Mouse (Mus musculus) midbrain, embryonic 14.5 days (tissue): ENCODE results near the gene Hdac4. TPM values are rescaled to one million over a fixed set of nuclear protein-coding genes. Genes with fewer than 3 reads are reported as not detected.

ENCODE experiments used
- ATAC-seq: fragments of 200-750 bp; cut with Nextera tagmentation; 2 replicates; pipeline ENCODE4 v1.8.0; 2017; ENCODE audit warnings: moderate number of reproducible peaks, moderate library complexity; ENCODE audit not compliant: low FRiP score, low TSS enrichment
- DNase-seq: peaks from one replicate; pipeline ENCODE4 v3.0.0-alpha.2; 2015
- H3K27ac ChIP-seq: fragments of 300-500 bp; sonication (generic); replicated peaks from 2 replicates; pipeline ENCODE4 v1.5.1; 2014; ENCODE audit warnings: mild to moderate bottlenecking, low read depth, low read length, moderate library complexity
- H3K27me3 ChIP-seq: fragments of 300-500 bp; sonication (generic); 2 replicates; pipeline ENCODE4 v1.6.1; 2014; ENCODE audit warnings: low read length, control low read depth, mixed read lengths; ENCODE audit not compliant: control insufficient read depth, insufficient read depth
- H3K36me3 ChIP-seq: fragments of 300-500 bp; sonication (generic); 2 replicates; pipeline ENCODE4 v1.6.1; 2014; ENCODE audit warnings: low read length, control low read depth; ENCODE audit not compliant: control insufficient read depth, insufficient read depth
- H3K4me1 ChIP-seq: fragments of 300-500 bp; sonication (generic); 2 replicates; pipeline ENCODE4 v1.6.1; 2014; ENCODE audit warnings: mild to moderate bottlenecking, antibody characterized with exemption, low read length, control low read depth; ENCODE audit not compliant: control insufficient read depth, insufficient read depth
- H3K4me2 ChIP-seq: fragments of 300-500 bp; sonication (generic); 2 replicates; pipeline ENCODE4 v1.6.1; 2014; ENCODE audit warnings: mild to moderate bottlenecking, low read length, moderate library complexity
- H3K4me3 ChIP-seq: fragments of 300-500 bp; sonication (generic); replicated peaks from 2 replicates; pipeline ENCODE4 v1.5.1; 2014; ENCODE audit warnings: low read depth, low read length
- H3K9ac ChIP-seq: fragments of 300-500 bp; sonication (generic); replicated peaks from 2 replicates; pipeline ENCODE4 v1.6.1; 2014; ENCODE audit warnings: mild to moderate bottlenecking, low read length, moderate library complexity
- H3K9me3 ChIP-seq: fragments of 300-500 bp; sonication (generic); 2 replicates; pipeline ENCODE4 v1.6.1; 2016; ENCODE audit warnings: low read length, control low read depth, mixed read lengths; ENCODE audit not compliant: control insufficient read depth
- WGBS: fragments of 180-500 bp; shearing (Covaris S2); extraction: QIAGEN DNeasy Blood & Tissue Kit; methylation state at CpG from one replicate; pipeline ENCODE4 v1.1.7; 2014; 5-methylcytosine and 5-hydroxymethylcytosine counted together
- polyA plus RNA-seq: library from polyadenylated mRNA; unstranded; fragments of >200 nt; fragmentation: Nextera tagmentation; extraction: Ambion mirVana; gene quantifications from 2 replicates; pipeline ENCODE4 v1.2.1, GENCODE M21; 2014

The Hdac4 gene
- polyA plus RNA-seq, 1 experiment from 2014 or later: 27.0 TPM

DNA sequence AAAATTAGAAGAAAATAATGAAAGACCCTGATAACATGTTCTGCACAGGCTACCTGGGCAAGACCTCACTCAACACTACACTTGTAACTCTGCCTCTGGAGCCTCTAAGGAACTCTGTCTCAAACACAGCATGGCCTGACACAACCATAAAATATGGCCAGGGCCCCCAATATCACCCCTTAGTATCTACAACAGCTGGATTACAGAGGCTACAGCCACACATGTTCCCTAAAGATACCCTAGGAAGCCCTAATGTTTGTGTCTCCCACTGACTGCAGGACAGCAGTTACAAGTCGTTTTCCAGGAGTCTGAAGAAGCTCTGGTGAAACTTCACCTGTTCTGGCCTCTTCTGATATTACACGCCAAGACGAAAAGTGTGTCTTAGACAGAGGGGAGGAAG lies 65.7 kb downstream of the Hdac4 start:
- Histone ChIP-seq H3K9me3 (no peaks in the 10 kb centered on the region), H3K27me3 (no peaks in the 10 kb centered on the region), H3K4me2 (no peak overlapping the region), H3K4me3 (no peak overlapping the region), H3K9ac (no peak overlapping the region), H3K27ac (no peak overlapping the region), H3K36me3 (no peaks in the 10 kb centered on the region), H3K4me1 (no peaks in the 10 kb centered on the region)
- ATAC-seq: no peak
- DNase-seq: no peak
- WGBS: 91% methylated on average over 3 of the region's 3 CpGs

DNA sequence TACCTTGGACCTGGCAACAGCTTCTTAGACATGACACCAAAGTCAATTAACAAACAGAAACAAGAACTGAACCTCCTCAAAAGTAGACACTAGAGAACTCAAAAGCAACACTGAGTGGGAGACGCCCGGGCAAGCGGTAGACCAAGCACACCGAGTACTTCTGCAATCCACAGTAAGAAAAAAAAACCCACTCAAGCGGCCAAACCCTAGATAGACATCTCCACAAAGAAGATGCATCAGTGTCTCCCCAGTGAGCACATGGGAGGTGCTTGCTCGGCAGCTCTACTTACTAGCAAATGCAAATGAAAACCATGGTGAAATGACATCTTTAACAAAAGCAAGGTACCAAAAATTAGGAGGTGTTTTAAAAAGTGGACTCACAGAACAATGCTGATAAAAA lies 67.7 kb downstream of the Hdac4 start:
- DNase-seq (no peak), ATAC-seq (no peak)
- Histone ChIP-seq H3K4me2 (no peak overlapping the region), H3K27ac (no peak overlapping the region), H3K4me3 (no peak overlapping the region), H3K36me3 (no peaks in the 10 kb centered on the region), H3K4me1 (no peaks in the 10 kb centered on the region), H3K9me3 (no peaks in the 10 kb centered on the region), H3K9ac (no peak overlapping the region), H3K27me3 (no peaks in the 10 kb centered on the region)
- 91% methylated on average over 6 of the region's 6 CpGs for whole genome bisulfite sequencing

DNA sequence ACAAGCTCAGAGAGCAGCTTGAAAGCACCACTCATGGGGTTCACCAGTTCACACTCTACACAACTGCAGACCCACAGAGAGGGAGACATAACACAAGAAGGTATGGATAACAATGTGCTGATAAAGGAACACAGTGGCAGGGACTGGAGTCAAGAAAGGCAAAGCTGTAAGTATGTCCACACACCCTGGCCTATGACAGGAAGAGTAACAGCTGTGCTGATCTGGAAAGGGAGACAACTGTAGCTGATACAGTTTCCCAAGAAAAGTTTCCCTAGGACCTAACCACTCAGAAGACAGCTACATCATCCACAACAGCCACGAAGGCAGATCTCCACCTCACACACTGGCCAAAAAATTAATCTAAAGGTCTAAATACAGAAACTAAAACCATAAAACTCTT lies 68.1 kb downstream of the Hdac4 start:
- no peaks in the 10 kb centered on the region for H3K27me3 ChIP-seq
- DNase-seq (no peak), ATAC-seq (no peak)
- no peaks in the 10 kb centered on the region for H3K9me3 ChIP-seq
- H3K36me3 ChIP-seq: no peaks in the 10 kb centered on the region
- H3K4me1 ChIP-seq: no peaks in the 10 kb centered on the region
- no peak overlapping the region for H3K27ac ChIP-seq
- WGBS: 87% methylated on average over 1 of the region's 1 CpGs
- no peak overlapping the region for H3K4me3 ChIP-seq
- no peak overlapping the region for H3K4me2 ChIP-seq
- no peak overlapping the region for H3K9ac ChIP-seq

DNA sequence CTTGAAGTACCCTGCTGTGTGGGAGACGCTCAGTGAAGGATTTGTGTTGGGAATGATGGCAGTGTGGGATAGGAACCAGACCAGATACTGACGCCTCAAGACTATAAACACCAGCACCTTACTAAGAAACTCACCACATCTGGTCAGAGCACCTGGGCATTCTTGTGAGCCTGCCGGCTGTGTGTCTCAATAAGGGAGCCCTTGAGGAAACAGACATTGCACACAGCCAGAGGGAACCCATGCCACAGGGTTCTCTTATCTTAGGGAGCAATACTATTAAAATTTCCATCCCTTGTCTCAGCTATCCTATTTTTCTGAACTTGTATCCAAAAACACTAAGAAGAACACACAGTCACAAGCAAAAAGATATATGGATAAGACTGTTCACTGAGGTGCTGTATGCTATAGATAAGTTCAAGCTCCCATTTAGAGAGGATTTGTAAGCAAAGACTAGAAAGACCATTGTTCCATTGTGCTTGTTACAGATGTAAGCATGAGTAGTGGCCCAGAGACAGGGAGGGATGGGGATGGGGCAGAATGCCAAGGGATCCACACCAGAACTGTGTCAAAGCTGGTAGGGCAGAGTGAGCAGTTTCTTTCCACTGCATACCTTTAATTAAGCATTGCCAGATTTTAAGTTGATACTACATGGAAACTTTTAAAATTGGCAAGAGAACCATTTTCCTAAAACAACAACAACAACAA lies 70.8 kb downstream of the Hdac4 start:
- 84% methylated on average over 3 of the region's 3 CpGs for WGBS

DNA sequence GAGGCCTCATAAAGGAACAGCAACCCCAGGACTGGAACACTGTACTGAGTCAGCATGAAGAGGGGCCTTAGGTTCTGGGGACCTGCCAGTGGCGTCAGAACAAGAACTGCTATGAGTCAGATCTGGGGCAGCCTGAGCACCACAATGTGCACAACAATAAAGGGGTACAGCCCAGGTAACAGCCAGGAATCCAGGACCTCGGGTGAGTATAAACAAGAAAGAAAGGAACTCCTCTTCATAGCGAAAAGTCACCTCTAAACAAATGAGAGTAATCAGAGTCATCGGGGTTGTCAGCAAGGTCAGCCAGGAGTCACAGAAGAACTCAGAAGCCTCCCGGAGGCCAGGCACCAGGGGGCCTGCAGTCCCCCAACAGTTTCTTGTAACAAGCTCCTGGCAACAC lies 76.2 kb downstream of the Hdac4 start:
- 66% methylated on average over 5 of the region's 5 CpGs for WGBS
- H3K9me3 ChIP-seq: no peaks in the 10 kb centered on the region
- no peak overlapping the region for H3K9ac ChIP-seq

More for the DNA sequence above, 70.8 kb downstream of the Hdac4 start:
- no peak for ATAC-seq
- Histone ChIP-seq H3K27ac (no peak overlapping the region), H3K9me3 (no peaks in the 10 kb centered on the region), H3K9ac (no peak overlapping the region), H3K4me3 (no peak overlapping the region), H3K36me3 (no peaks in the 10 kb centered on the region), H3K27me3 (no peaks in the 10 kb centered on the region), H3K4me2 (no peak overlapping the region), H3K4me1 (no peaks in the 10 kb centered on the region)
- no peak for DNase-seq

DNA sequence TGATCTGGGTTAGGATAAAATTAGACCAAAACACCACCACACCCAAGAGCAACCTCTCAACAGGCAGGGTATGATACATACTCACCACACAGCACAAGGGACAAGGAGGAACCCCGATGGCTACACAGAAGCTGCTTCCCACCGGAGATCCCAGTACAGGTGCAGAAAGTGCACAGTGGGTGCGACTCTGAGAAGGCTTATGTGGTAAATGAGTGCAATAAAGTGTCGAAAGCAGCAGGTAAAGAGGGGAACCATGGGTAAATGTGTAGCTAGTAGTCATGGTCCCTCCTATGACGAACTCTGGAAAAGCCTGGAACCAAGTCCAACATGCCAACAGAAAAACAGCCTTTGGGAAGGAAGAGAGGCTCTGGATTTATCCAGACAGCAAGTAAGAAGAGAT lies 77.9 kb downstream of the Hdac4 start:
- Histone ChIP-seq H3K36me3 (no peaks in the 10 kb centered on the region), H3K27me3 (no peaks in the 10 kb centered on the region), H3K4me3 (no peak overlapping the region), H3K9ac (no peak overlapping the region), H3K9me3 (no peaks in the 10 kb centered on the region), H3K4me1 (no peaks in the 10 kb centered on the region), H3K4me2 (no peak overlapping the region), H3K27ac (no peak overlapping the region)
- DNase-seq (no peak), ATAC-seq (no peak)
- WGBS: 94% methylated on average over 5 of the region's 5 CpGs

More for the DNA sequence above, 76.2 kb downstream of the Hdac4 start:
- H3K36me3 ChIP-seq: no peaks in the 10 kb centered on the region
- H3K27me3 ChIP-seq: no peaks in the 10 kb centered on the region
- no peak overlapping the region for H3K4me3 ChIP-seq
- DNase-seq (no peak), ATAC-seq (no peak)
- H3K27ac ChIP-seq: no peak overlapping the region
- H3K4me1 ChIP-seq: no peaks in the 10 kb centered on the region
- no peak overlapping the region for H3K4me2 ChIP-seq

DNA sequence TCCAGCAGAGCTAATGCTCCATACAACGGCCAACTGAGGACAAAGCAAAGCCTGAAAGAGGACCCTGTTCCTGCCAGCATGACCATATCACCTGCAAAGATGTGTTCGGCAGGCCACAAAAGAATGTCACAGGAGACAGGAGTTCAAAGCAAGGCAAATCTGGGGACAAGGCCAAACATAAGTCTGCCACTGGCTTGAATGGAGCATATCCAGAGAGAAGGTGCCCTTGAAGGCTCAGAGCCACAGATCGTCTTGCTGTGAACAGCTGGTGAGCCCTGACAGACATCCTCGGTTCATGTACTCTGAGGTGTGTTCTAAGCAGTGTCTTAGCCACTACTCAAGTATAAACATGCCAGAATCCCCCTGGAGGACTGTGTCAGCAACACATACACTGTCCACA lies 79.3 kb downstream of the Hdac4 start:
- ATAC-seq (no peak), DNase-seq (no peak)
- Histone ChIP-seq H3K9me3 (no peaks in the 10 kb centered on the region), H3K27me3 (no peaks in the 10 kb centered on the region), H3K4me3 (no peak overlapping the region), H3K4me1 (no peaks in the 10 kb centered on the region), H3K36me3 (no peaks in the 10 kb centered on the region), H3K27ac (no peak overlapping the region), H3K4me2 (no peak overlapping the region), H3K9ac (no peak overlapping the region)
- WGBS: 84% methylated on average over 4 of the region's 4 CpGs

DNA sequence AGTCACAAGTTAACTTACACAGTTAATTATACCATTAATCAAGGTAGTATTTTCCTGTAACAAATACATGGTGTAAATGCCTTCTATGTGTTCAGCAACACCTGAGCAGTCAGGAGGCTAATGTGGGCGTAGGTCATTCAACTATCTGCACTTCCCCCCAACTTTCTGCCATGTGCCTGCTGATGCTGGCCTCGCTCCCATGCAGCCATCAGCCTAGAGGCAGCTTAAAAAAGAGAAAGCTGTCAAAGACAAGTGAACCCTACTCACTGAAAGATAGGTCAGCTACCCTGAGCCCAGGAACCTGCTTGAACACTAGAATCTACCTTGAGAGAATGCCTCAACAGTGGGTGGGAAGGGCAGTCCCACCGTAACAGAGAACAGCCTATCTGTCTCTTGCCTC lies 81.4 kb downstream of the Hdac4 start:
- ATAC-seq: no peak
- Histone ChIP-seq H3K36me3 (no peaks in the 10 kb centered on the region), H3K9ac (no peak overlapping the region), H3K27me3 (no peaks in the 10 kb centered on the region), H3K4me2 (no peak overlapping the region), H3K27ac (no peak overlapping the region), H3K9me3 (no peaks in the 10 kb centered on the region), H3K4me1 (no peaks in the 10 kb centered on the region), H3K4me3 (no peak overlapping the region)
- no peak for DNase-seq
- WGBS: 96% methylated on average over 3 of the region's 3 CpGs

DNA sequence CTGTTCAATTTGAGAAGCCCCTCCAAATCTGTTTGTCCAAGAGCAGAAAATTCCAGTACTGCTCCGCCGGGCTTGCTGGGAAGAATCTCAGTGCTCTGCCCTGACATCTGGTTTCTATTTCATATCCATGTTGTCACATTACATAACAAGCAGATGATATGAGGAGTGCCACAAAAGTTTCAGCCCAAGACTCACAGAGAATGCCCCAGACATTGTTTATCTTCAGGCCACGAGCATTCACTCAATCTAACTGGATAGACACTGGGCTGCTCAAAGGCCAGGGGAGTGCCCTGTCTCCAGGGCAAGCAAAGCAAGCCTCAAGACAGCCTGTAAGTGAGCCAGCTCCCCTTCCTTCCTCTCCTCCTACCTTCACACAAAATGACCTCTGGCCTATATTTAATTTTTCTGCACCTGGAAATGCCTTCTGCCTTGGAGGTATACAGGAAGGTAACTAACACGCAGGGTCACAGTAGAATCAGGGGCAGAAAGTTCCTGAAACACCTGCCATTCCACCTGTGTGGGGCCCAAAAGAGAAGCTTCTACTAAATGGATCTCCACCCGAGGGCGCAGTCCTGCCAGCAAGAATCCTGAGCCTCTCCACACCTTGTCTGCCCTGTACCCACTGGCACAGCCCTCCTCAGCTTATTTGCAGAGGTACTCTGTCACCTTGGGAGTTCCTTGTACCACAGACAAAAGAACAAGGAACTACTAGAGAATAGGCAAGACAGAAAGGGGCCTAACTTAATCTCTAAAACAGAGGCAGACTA lies 82.1 kb downstream of the Hdac4 start:
- ATAC-seq (no peak), DNase-seq (no peak)
- H3K9ac ChIP-seq: no peak overlapping the region
- no peak overlapping the region for H3K4me3 ChIP-seq
- no peaks in the 10 kb centered on the region for H3K36me3 ChIP-seq
- no peak overlapping the region for H3K4me2 ChIP-seq
- H3K27ac ChIP-seq: no peak overlapping the region
- WGBS: 88% methylated on average over 6 of the region's 6 CpGs
- no peaks in the 10 kb centered on the region for H3K9me3 ChIP-seq
- no peaks in the 10 kb centered on the region for H3K4me1 ChIP-seq
- no peaks in the 10 kb centered on the region for H3K27me3 ChIP-seq
